Mouse (Mus musculus): ENCODE results near the gene Olfr1131. TPM values are rescaled to one million over a fixed set of nuclear protein-coding genes. Genes with fewer than 3 reads are reported as not detected.
"Not testable (repeated sequence)": the region's sequence is repeated elsewhere in the genome, so short reads cannot be mapped to it uniquely, and the experiment has no call there.

The Olfr1131 gene
- not detected in 2 replicates for polyA plus RNA-seq (2015; fragmentation: Nextera tagmentation; extraction: Ambion mirVana)

DNA sequence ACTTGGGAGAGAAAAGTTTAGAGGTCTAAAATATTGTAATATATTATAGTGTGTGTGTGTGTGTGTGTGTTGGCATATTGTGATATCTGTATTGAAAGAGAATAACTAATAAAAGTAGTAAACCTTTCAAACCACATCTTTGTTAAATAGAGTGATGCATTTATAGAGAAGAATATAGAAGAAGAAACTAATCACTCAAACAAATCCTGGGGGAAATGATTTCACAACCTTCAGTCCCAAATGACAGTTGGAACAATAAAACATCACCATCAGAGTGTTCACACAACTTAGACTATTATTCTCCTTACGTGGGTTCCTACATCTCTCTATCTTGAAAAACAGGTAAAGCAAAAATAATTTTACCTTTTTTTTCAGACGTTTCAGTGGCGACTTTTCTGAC, at the start of gene Olfr1131:
Gene Olfr1131, plus strand, starts transcription at position 301 of the 400 bp plus-strand sequence.
- H3K9me3 ChIP-seq, result no peaks in the 10 kb centered on the region
- no peak within 1 kb of the TSS for H3K9ac ChIP-seq
- H3K4me1 ChIP-seq, result no peaks in the 10 kb centered on the region
- no peak within 1 kb of the TSS for H3K4me2 ChIP-seq
- H3K36me3 ChIP-seq, result no peaks in the 10 kb centered on the region
- 55% methylated on average over 3 of the region's 3 CpGs for WGBS
- H3K4me3 ChIP-seq, result no peak within 1 kb of the TSS
- no peak within 1 kb of the TSS for H3K27ac ChIP-seq
- no peak for ATAC-seq (ENCODE audit: insufficient number of reproducible peaks, low FRiP score, low TSS enrichment, low read depth)
- H3K27me3 ChIP-seq, result no peaks in the 10 kb centered on the region

DNA sequence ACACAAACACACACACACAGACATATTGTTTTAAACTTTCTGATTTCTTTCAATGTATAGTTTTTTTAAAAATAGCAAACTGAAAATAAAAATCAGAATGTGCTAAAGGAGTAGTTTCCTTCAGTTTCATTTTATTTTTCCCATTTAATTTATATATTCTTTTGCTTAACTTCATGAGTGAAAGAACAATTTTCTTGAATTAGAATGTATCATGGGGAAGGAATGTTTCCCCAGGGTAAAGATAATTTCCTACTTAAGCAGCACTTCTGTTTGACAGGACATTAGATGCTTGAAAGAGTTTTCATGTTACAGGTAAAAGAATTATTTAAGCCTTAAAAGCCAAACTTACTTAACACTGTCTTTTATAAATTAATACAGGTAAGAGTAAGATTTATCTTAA, 21.0 kb upstream of the Olfr1131 start, which contains the start of gene Olfr1130:
Gene Olfr1130, plus strand, starts transcription at position 301 of the 400 bp plus-strand sequence.
- not testable (repeated sequence) for H3K36me3 ChIP-seq; H3K27me3 ChIP-seq; H3K4me3 ChIP-seq; H3K9ac ChIP-seq; ATAC-seq (ENCODE audit: insufficient number of reproducible peaks, low FRiP score, low TSS enrichment, low read depth); H3K4me1 ChIP-seq; H3K4me2 ChIP-seq; H3K27ac ChIP-seq; H3K9me3 ChIP-seq

DNA sequence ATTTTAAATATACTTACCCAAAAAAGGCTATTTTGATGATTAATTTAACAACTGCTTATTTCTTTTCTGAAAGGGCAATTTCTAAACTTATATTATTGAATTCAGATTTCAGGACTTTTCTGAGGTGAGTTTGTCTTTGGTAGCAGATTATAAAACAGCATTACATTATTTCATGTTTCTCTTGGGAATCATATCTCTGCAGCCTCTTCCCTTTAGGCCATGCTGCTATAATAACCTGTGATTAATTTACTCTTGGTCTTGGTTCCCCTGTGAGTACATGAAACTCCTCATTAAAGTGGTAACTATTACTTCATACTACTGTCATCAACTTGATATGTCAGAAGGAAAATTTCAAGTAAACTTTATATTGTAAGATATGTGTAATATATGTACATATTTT, 10.5 kb downstream of the Olfr1131 start, which contains the start of gene Olfr1132:
Gene Olfr1132, minus strand, starts transcription at position 101 of the 400 bp plus-strand sequence.
- Histone ChIP-seq H3K4me2 (no peak within 1 kb of the TSS), H3K4me1 (no peaks in the 10 kb centered on the region), H3K27ac (no peak within 1 kb of the TSS), H3K27me3 (no peaks in the 10 kb centered on the region), H3K36me3 (no peaks in the 10 kb centered on the region), H3K9ac (no peak within 1 kb of the TSS), H3K4me3 (no peak within 1 kb of the TSS), H3K9me3 (no peaks in the 10 kb centered on the region)
- no peak for ATAC-seq (ENCODE audit: insufficient number of reproducible peaks, low FRiP score, low TSS enrichment, low read depth)

- no peaks in the 10 kb centered on the region for H3K9me3 ChIP-seq
- no peaks in the 10 kb centered on the region for H3K27me3 ChIP-seq
- no peak overlapping the region for H3K4me2 ChIP-seq
- H3K4me3 ChIP-seq, result no peak overlapping the region
- no peak for ATAC-seq (ENCODE audit: insufficient number of reproducible peaks, low FRiP score, low TSS enrichment, low read depth)
- no peaks in the 10 kb centered on the region for H3K36me3 ChIP-seq
- H3K9ac ChIP-seq, result no peak overlapping the region
- no peak overlapping the region for H3K27ac ChIP-seq
- H3K4me1 ChIP-seq, result no peaks in the 10 kb centered on the region
Measured at GRCm38 (mm10) chr2:87642441-87642840, 15.5 kb downstream of the Olfr1131 start.

GRCm38 (mm10) chr2:87647274-87647673, 20.4 kb downstream of the Olfr1131 start, which contains the start of gene Olfr1133:
Olfr1133 (minus strand) TSS chr2:87647374.
- no peak for ATAC-seq (ENCODE audit: insufficient number of reproducible peaks, low FRiP score, low TSS enrichment, low read depth)
- H3K4me1 ChIP-seq, result no peaks in the 10 kb centered on the region
- H3K27me3 ChIP-seq, result no peaks in the 10 kb centered on the region
- H3K36me3 ChIP-seq, result no peaks in the 10 kb centered on the region
- no peaks in the 10 kb centered on the region for H3K9me3 ChIP-seq
- no peak within 1 kb of the TSS for H3K4me2 ChIP-seq
- H3K27ac ChIP-seq, result no peak within 1 kb of the TSS
- no peak within 1 kb of the TSS for H3K4me3 ChIP-seq
- H3K9ac ChIP-seq, result no peak within 1 kb of the TSS

DNA sequence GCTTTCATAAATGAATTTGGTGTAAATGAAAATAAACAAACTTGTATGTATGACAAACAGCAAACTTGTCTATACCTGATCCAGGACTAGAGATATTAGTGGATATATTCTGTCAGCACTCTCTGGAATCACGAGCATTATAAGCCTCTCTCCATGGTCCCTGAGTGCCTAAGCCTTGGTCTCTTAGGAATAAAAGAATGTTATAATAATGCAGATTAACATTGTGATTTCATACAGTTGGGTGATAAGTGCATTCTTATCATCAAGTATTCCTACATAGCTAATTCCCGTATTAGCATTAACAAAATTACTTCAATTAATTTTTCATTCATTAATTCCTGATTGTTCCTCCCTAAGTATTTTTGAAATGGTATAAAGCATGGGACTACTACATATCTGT, 31.5 kb downstream of the Olfr1131 start, which contains the start of gene Olfr1134:
Gene Olfr1134, minus strand, starts transcription at position 101 of the 400 bp plus-strand sequence.
- no peaks in the 10 kb centered on the region for H3K9me3 ChIP-seq
- H3K9ac ChIP-seq, result no peak within 1 kb of the TSS
- H3K27me3 ChIP-seq, result no peaks in the 10 kb centered on the region
- H3K4me3 ChIP-seq, result no peak within 1 kb of the TSS
- no peak within 1 kb of the TSS for H3K27ac ChIP-seq
- no peak within 1 kb of the TSS for H3K4me2 ChIP-seq
- ATAC-seq (ENCODE audit: insufficient number of reproducible peaks, low FRiP score, low TSS enrichment, low read depth), result no peak
- H3K4me1 ChIP-seq, result no peaks in the 10 kb centered on the region
- WGBS, result 72% methylated on average over 2 of the region's 2 CpGs
- no peaks in the 10 kb centered on the region for H3K36me3 ChIP-seq

DNA sequence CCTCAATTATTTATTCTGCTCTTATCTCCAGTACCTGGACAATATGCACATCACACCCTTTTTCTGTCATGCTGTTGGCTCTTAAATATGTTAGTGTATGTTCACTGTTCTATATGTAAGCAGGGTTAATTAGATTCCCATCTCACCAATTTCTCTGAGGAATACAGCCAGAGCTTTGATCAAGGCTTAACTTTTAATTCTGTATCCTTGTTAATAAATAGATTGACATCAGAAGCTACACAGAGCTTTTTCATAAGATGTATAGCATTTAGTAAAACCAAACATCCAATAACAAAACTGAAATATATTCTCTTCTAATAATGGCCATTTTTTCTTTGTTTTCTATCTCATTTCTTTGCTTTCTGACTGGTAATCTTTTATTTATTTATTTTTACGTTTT, 46.7 kb downstream of the Olfr1131 start, which contains the start of gene Olfr1135:
Gene Olfr1135, minus strand, starts transcription at position 101 of the 400 bp plus-strand sequence.
- WGBS, result 12% methylated on average over 1 of the region's 1 CpGs
- H3K4me3 ChIP-seq, result no peak within 1 kb of the TSS
- no peak within 1 kb of the TSS for H3K9ac ChIP-seq
- H3K36me3 ChIP-seq, result no peaks in the 10 kb centered on the region
- no peaks in the 10 kb centered on the region for H3K4me1 ChIP-seq
- no peak for ATAC-seq (ENCODE audit: insufficient number of reproducible peaks, low FRiP score, low TSS enrichment, low read depth)
- H3K9me3 ChIP-seq, result no peaks in the 10 kb centered on the region
- H3K27ac ChIP-seq, result no peak within 1 kb of the TSS
- no peaks in the 10 kb centered on the region for H3K27me3 ChIP-seq
- H3K4me2 ChIP-seq, result no peak within 1 kb of the TSS

Other genes starting within 250 kb of the Olfr1131 start
- gene Olfr1122, start 241.3 kb upstream of the Olfr1131 start, polyA plus RNA-seq (2015; fragmentation: Nextera tagmentation; extraction: Ambion mirVana), result not detected in 2 replicates
- gene Olfr1123, start 210.5 kb upstream of the Olfr1131 start, polyA plus RNA-seq (2015; fragmentation: Nextera tagmentation; extraction: Ambion mirVana), result not detected in 2 replicates
- not detected in 2 replicates for gene Olfr1124, start 196.8 kb upstream of the Olfr1131 start, polyA plus RNA-seq (2015; fragmentation: Nextera tagmentation; extraction: Ambion mirVana)
- not detected in 2 replicates for gene Olfr1126, start 173.1 kb upstream of the Olfr1131 start, polyA plus RNA-seq (2015; fragmentation: Nextera tagmentation; extraction: Ambion mirVana)
- not detected in 2 replicates for gene Pramel7, start 130.0 kb upstream of the Olfr1131 start, polyA plus RNA-seq (2015; fragmentation: Nextera tagmentation; extraction: Ambion mirVana)
- gene Pramel6, start 120.5 kb upstream of the Olfr1131 start, polyA plus RNA-seq (2015; fragmentation: Nextera tagmentation; extraction: Ambion mirVana), result not detected in 2 replicates
- gene Olfr153, start 95.3 kb upstream of the Olfr1131 start, polyA plus RNA-seq (2015; fragmentation: Nextera tagmentation; extraction: Ambion mirVana), result not detected in 2 replicates
- gene Olfr1128, start 81.6 kb upstream of the Olfr1131 start, polyA plus RNA-seq (2015; fragmentation: Nextera tagmentation; extraction: Ambion mirVana), result not detected in 2 replicates
- not detected in 2 replicates for gene Olfr1129, start 53.2 kb upstream of the Olfr1131 start, polyA plus RNA-seq (2015; fragmentation: Nextera tagmentation; extraction: Ambion mirVana)
- gene Olfr1130, start 20.9 kb upstream of the Olfr1131 start, polyA plus RNA-seq (2015; fragmentation: Nextera tagmentation; extraction: Ambion mirVana), result not detected in 2 replicates
- not detected in 2 replicates for gene Olfr1132, start 10.4 kb downstream of the Olfr1131 start, polyA plus RNA-seq (2015; fragmentation: Nextera tagmentation; extraction: Ambion mirVana)
- not detected in 2 replicates for gene Olfr1133, start 20.3 kb downstream of the Olfr1131 start, polyA plus RNA-seq (2015; fragmentation: Nextera tagmentation; extraction: Ambion mirVana)
- gene Olfr1134, start 31.4 kb downstream of the Olfr1131 start, polyA plus RNA-seq (2015; fragmentation: Nextera tagmentation; extraction: Ambion mirVana), result not detected in 2 replicates
- not detected in 2 replicates for gene Olfr1135, start 46.6 kb downstream of the Olfr1131 start, polyA plus RNA-seq (2015; fragmentation: Nextera tagmentation; extraction: Ambion mirVana)
- gene Olfr1136, start 66.8 kb downstream of the Olfr1131 start, polyA plus RNA-seq (2015; fragmentation: Nextera tagmentation; extraction: Ambion mirVana), result not detected in 2 replicates
- not detected in 2 replicates for gene Olfr1137, start 86.1 kb downstream of the Olfr1131 start, polyA plus RNA-seq (2015; fragmentation: Nextera tagmentation; extraction: Ambion mirVana)
- not detected in 2 replicates for gene Olfr1138, start 112.9 kb downstream of the Olfr1131 start, polyA plus RNA-seq (2015; fragmentation: Nextera tagmentation; extraction: Ambion mirVana)
- gene Olfr1140, start 116.6 kb downstream of the Olfr1131 start, polyA plus RNA-seq (2015; fragmentation: Nextera tagmentation; extraction: Ambion mirVana), result not detected in 2 replicates
- gene Olfr1141, start 126.9 kb downstream of the Olfr1131 start, polyA plus RNA-seq (2015; fragmentation: Nextera tagmentation; extraction: Ambion mirVana), result not detected in 2 replicates
- gene Olfr152, start 152.4 kb downstream of the Olfr1131 start, polyA plus RNA-seq (2015; fragmentation: Nextera tagmentation; extraction: Ambion mirVana), result not detected in 2 replicates
- gene Olfr1143, start 173.5 kb downstream of the Olfr1131 start, polyA plus RNA-seq (2015; fragmentation: Nextera tagmentation; extraction: Ambion mirVana), result not detected in 2 replicates
- not detected in 2 replicates for gene Olfr1145, start 182.7 kb downstream of the Olfr1131 start, polyA plus RNA-seq (2015; fragmentation: Nextera tagmentation; extraction: Ambion mirVana)
- gene Olfr1148, start 203.4 kb downstream of the Olfr1131 start, polyA plus RNA-seq (2015; fragmentation: Nextera tagmentation; extraction: Ambion mirVana), result not detected in 2 replicates
- not detected in 2 replicates for gene Olfr1150-ps1, start 216.9 kb downstream of the Olfr1131 start, polyA plus RNA-seq (2015; fragmentation: Nextera tagmentation; extraction: Ambion mirVana)
- not detected in 2 replicates for gene Olfr1151, start 228.8 kb downstream of the Olfr1131 start, polyA plus RNA-seq (2015; fragmentation: Nextera tagmentation; extraction: Ambion mirVana)
- gene Olfr1152, start 239.4 kb downstream of the Olfr1131 start, polyA plus RNA-seq (2015; fragmentation: Nextera tagmentation; extraction: Ambion mirVana), result not detected in 2 replicates